In the genomic region with DNA sequence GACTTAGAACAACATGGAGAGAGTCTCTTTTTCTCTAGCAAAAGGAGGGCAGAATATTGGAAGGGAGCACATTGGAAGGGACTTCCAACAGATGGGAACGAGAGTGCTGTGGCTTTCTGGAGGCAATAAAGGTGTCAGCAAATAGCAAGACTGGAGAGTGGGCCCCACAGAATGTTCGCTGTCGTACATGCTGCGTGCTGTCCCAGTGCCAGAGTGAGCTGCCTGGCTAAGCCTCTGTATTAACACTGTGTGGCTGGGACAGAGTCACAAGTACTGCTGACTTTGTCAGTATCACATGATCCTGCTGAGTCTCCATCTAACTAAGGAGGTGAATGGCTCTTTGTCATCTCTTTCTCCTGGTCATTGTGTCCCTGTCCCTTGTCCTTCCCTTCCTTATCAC, we compare ENCODE assay signal across 16 mouse cellular contexts.
DNase-seq lines count a peak whose midpoint lies in the region; ATAC-seq and TF ChIP-seq lines count a peak whose summit lies in the region.
"Had no signal": no experiment of that assay in that cellular context is flagged by ENCODE, and none has a peak within 500 bp of the region (broad histone marks: within the 10 kb centered on the region; RNA-seq: fewer than 3 reads in every experiment).

No protein-coding gene starts in this region.

- TF ChIP-seq CTCF in kidney, postnatal 0 days (IDR thresholded peaks at IDR 0.05; ENCODE audit: low read depth): no peak
- TF ChIP-seq CTCF in intestine, postnatal 0 days (IDR thresholded peaks at IDR 0.05; ENCODE audit: low read depth): no peak

- no peak overlapping the region for H3K4me3 ChIP-seq in forebrain, embryonic 13.5 days
- H3K4me3 ChIP-seq in forebrain, embryonic 11.5 days (ENCODE audit: low read depth, low read length): no peak overlapping the region
- H3K4me3 ChIP-seq in kidney, postnatal 0 days (replicated peaks; ENCODE audit: low read depth, low read length): no peak overlapping the region
- H3K4me3 ChIP-seq in midbrain, embryonic 11.5 days (ENCODE audit: low read depth, low read length): no peak overlapping the region
- no peak overlapping the region for H3K4me3 ChIP-seq in midbrain, embryonic 14.5 days (replicated peaks; ENCODE audit: low read depth, low read length)
- H3K4me3 ChIP-seq in intestine, postnatal 0 days (ENCODE audit: low read depth, low read length): no peak overlapping the region
- H3K4me3 ChIP-seq: embryonic facial prominence, embryonic 13.5 days; gastrocnemius, adult 2 months; liver, embryonic 12.5 days; lung, embryonic 15.5 days had no signal

- no peaks in the 10 kb centered on the region for H3K27me3 ChIP-seq in forebrain, embryonic 13.5 days
- no peaks in the 10 kb centered on the region for H3K27me3 ChIP-seq in forebrain, embryonic 11.5 days (ENCODE audit: control insufficient read depth, insufficient read depth, low read length)
- no peaks in the 10 kb centered on the region for H3K27me3 ChIP-seq in kidney, postnatal 0 days (ENCODE audit: insufficient read depth, low read length)
- H3K27me3 ChIP-seq in midbrain, embryonic 11.5 days (ENCODE audit: control insufficient read depth, insufficient read depth, low read length): no peaks in the 10 kb centered on the region
- no peaks in the 10 kb centered on the region for H3K27me3 ChIP-seq in midbrain, embryonic 14.5 days (ENCODE audit: control insufficient read depth, insufficient read depth, low read length)
- no peaks in the 10 kb centered on the region for H3K27me3 ChIP-seq in intestine, postnatal 0 days (replicated peaks; ENCODE audit: control insufficient read depth, insufficient read depth, low read length)
- H3K27me3 ChIP-seq: embryonic facial prominence, embryonic 13.5 days; liver, embryonic 12.5 days; lung, embryonic 15.5 days had no signal

- no peaks in the 10 kb centered on the region for H3K36me3 ChIP-seq in forebrain, embryonic 13.5 days (ENCODE audit: poor library complexity, severe bottlenecking)
- no peaks in the 10 kb centered on the region for H3K36me3 ChIP-seq in forebrain, embryonic 11.5 days (ENCODE audit: control insufficient read depth, insufficient read depth, low read length)
- no peaks in the 10 kb centered on the region for H3K36me3 ChIP-seq in kidney, postnatal 0 days (ENCODE audit: insufficient read depth, low read length)
- H3K36me3 ChIP-seq in midbrain, embryonic 11.5 days (ENCODE audit: control insufficient read depth, insufficient read depth, low read length): no peaks in the 10 kb centered on the region
- H3K36me3 ChIP-seq in midbrain, embryonic 14.5 days (ENCODE audit: control insufficient read depth, insufficient read depth, low read length): no peaks in the 10 kb centered on the region
- H3K36me3 ChIP-seq in intestine, postnatal 0 days (ENCODE audit: control insufficient read depth, insufficient read depth): no peaks in the 10 kb centered on the region
- H3K36me3 ChIP-seq: embryonic facial prominence, embryonic 13.5 days; liver, embryonic 12.5 days; lung, embryonic 15.5 days had no signal

- H3K4me1 ChIP-seq in forebrain, embryonic 13.5 days: no peaks in the 10 kb centered on the region
- no peaks in the 10 kb centered on the region for H3K4me1 ChIP-seq in forebrain, embryonic 11.5 days (replicated peaks; ENCODE audit: control insufficient read depth, insufficient read depth, low read length)
- H3K4me1 ChIP-seq in kidney, postnatal 0 days (replicated peaks; ENCODE audit: insufficient read depth, low read length): peaks cover 19% of the 10 kb centered on the region; the same call in 1 of the 2 replicates
- no peaks in the 10 kb centered on the region for H3K4me1 ChIP-seq in midbrain, embryonic 11.5 days (ENCODE audit: control insufficient read depth, insufficient read depth, low read length)
- H3K4me1 ChIP-seq in midbrain, embryonic 14.5 days (ENCODE audit: control insufficient read depth, insufficient read depth, low read length): no peaks in the 10 kb centered on the region
- peaks cover 8% of the 10 kb centered on the region; the same call in 1 of the 2 replicates for H3K4me1 ChIP-seq in intestine, postnatal 0 days (replicated peaks; ENCODE audit: control insufficient read depth, insufficient read depth, low read length)
- H3K4me1 ChIP-seq: embryonic facial prominence, embryonic 13.5 days had no signal

- no peak overlapping the region for H3K9ac ChIP-seq in forebrain, embryonic 13.5 days
- no peak overlapping the region for H3K9ac ChIP-seq in forebrain, embryonic 11.5 days (ENCODE audit: low read length)
- no peak overlapping the region for H3K9ac ChIP-seq in kidney, postnatal 0 days (ENCODE audit: low read depth, low read length)
- no peak overlapping the region for H3K9ac ChIP-seq in midbrain, embryonic 11.5 days (ENCODE audit: low read length)
- no peak overlapping the region for H3K9ac ChIP-seq in midbrain, embryonic 14.5 days (replicated peaks; ENCODE audit: low read length)
- no peak overlapping the region for H3K9ac ChIP-seq in intestine, postnatal 0 days (ENCODE audit: low read depth, low read length)
- H3K9ac ChIP-seq: embryonic facial prominence, embryonic 13.5 days; liver, embryonic 12.5 days; lung, embryonic 15.5 days had no signal

- H3K9me3 ChIP-seq in forebrain, embryonic 13.5 days (replicated peaks): no peaks in the 10 kb centered on the region
- H3K9me3 ChIP-seq in forebrain, embryonic 11.5 days (ENCODE audit: control insufficient read depth, low read length): no peaks in the 10 kb centered on the region
- no peaks in the 10 kb centered on the region for H3K9me3 ChIP-seq in kidney, postnatal 0 days (replicated peaks; ENCODE audit: low read length)
- no peaks in the 10 kb centered on the region for H3K9me3 ChIP-seq in midbrain, embryonic 11.5 days (ENCODE audit: control insufficient read depth, low read length)
- H3K9me3 ChIP-seq in midbrain, embryonic 14.5 days (ENCODE audit: control insufficient read depth, low read length): no peaks in the 10 kb centered on the region
- H3K9me3 ChIP-seq in intestine, postnatal 0 days (ENCODE audit: control insufficient read depth): no peaks in the 10 kb centered on the region
- H3K9me3 ChIP-seq: embryonic facial prominence, embryonic 13.5 days; liver, embryonic 12.5 days; lung, embryonic 15.5 days had no signal

- H3K27ac ChIP-seq in forebrain, embryonic 13.5 days: no peak overlapping the region
- H3K27ac ChIP-seq in forebrain, embryonic 11.5 days (ENCODE audit: low read depth, low read length): no peak overlapping the region
- peak overlapping the region; percentile 3; the same call in 1 of the 2 replicates for H3K27ac ChIP-seq in kidney, postnatal 0 days
- no peak overlapping the region for H3K27ac ChIP-seq in midbrain, embryonic 11.5 days (ENCODE audit: low read depth, low read length)
- no peak overlapping the region for H3K27ac ChIP-seq in midbrain, embryonic 14.5 days (replicated peaks; ENCODE audit: low read depth, low read length)
- peak overlapping the region; percentile 36 for H3K27ac ChIP-seq in intestine, postnatal 0 days (ENCODE audit: low read depth, low read length)
- H3K27ac ChIP-seq: embryonic facial prominence, embryonic 13.5 days; gastrocnemius, adult 2 months; hindbrain, postnatal 0 days; liver, embryonic 12.5 days; lung, embryonic 15.5 days had no signal

- WGBS in forebrain, embryonic 13.5 days: 80% methylated on average over 4 of the region's 4 CpGs
- WGBS in forebrain, embryonic 11.5 days: 81% methylated on average over 4 of the region's 4 CpGs
- 57% methylated on average over 4 of the region's 4 CpGs for WGBS in kidney, postnatal 0 days
- 90% methylated on average over 4 of the region's 4 CpGs for WGBS in midbrain, embryonic 11.5 days
- 89% methylated on average over 4 of the region's 4 CpGs for WGBS in midbrain, embryonic 14.5 days
- 25% methylated on average over 4 of the region's 4 CpGs for WGBS in intestine, postnatal 0 days

- no peak overlapping the region for H3K4me2 ChIP-seq in forebrain, embryonic 13.5 days
- no peak overlapping the region for H3K4me2 ChIP-seq in forebrain, embryonic 11.5 days (ENCODE audit: low read depth, low read length, severe bottlenecking)
- H3K4me2 ChIP-seq in kidney, postnatal 0 days (ENCODE audit: low read length): no peak overlapping the region
- no peak overlapping the region for H3K4me2 ChIP-seq in midbrain, embryonic 11.5 days
- H3K4me2 ChIP-seq in midbrain, embryonic 14.5 days (ENCODE audit: low read length): no peak overlapping the region
- no peak overlapping the region for H3K4me2 ChIP-seq in intestine, postnatal 0 days (replicated peaks; ENCODE audit: low read depth)
- H3K4me2 ChIP-seq: embryonic facial prominence, embryonic 13.5 days; liver, embryonic 12.5 days; lung, embryonic 15.5 days had no signal

- ATAC-seq in forebrain, embryonic 13.5 days: 0 out of 2 replicates have a peak, but pooled peaks have one; percentile 36
- ATAC-seq in forebrain, embryonic 11.5 days (replicated peaks; ENCODE audit: low FRiP score): no peak
- no peak for ATAC-seq in kidney, postnatal 0 days (replicated peaks; ENCODE audit: low FRiP score, low read depth)
- ATAC-seq in midbrain, embryonic 11.5 days (ENCODE audit: low FRiP score): no peak
- no peak for ATAC-seq in midbrain, embryonic 14.5 days (ENCODE audit: low FRiP score, low TSS enrichment)
- ATAC-seq in intestine, postnatal 0 days: peak; percentile 62
- ATAC-seq: hindbrain, postnatal 0 days; liver, embryonic 12.5 days; midbrain, embryonic 16.5 days had no signal

- no peak for DNase-seq in forebrain, embryonic 11.5 days (ENCODE audit: low spot score)
- DNase-seq in kidney, postnatal 0 days (ENCODE audit: low spot score): peak; percentile 28
- no peak for DNase-seq in kidney, adult 8-10 months
- peak; percentile 44 for DNase-seq in midbrain, embryonic 11.5 days (ENCODE audit: low spot score, missing footprints)
- no peak for DNase-seq in midbrain, embryonic 14.5 days
- no peak for DNase-seq in urinary bladder, adult 2 months (ENCODE audit: low spot score)
- DNase-seq: B cell, adult 2 months; gastrocnemius, adult 2 months; thymus, postnatal 25 days had no signal

Comparison
In these comparisons a context has a peak if more than half of its experiments do, and no peak if none do; other contexts are left out.
1. ATAC-seq: peak in forebrain, embryonic 13.5 days (single experiment) and intestine, postnatal 0 days (single experiment); none in forebrain, embryonic 11.5 days (single experiment), kidney, postnatal 0 days (single experiment), midbrain, embryonic 11.5 days (single experiment) and midbrain, embryonic 14.5 days (single experiment).
2. DNase-seq: peak in kidney, postnatal 0 days (single experiment) and midbrain, embryonic 11.5 days (single experiment); none in forebrain, embryonic 11.5 days (single experiment), kidney, adult 8-10 months (0 of 2), midbrain, embryonic 14.5 days (single experiment) and urinary bladder, adult 2 months (single experiment).
3. H3K27ac ChIP-seq: peak in kidney, postnatal 0 days (single experiment) and intestine, postnatal 0 days (single experiment); none in forebrain, embryonic 13.5 days (single experiment), forebrain, embryonic 11.5 days (single experiment), midbrain, embryonic 11.5 days (single experiment) and midbrain, embryonic 14.5 days (single experiment).